Mouse (Mus musculus): ENCODE measurements at regions not wholly inside any gene's neighbourhood (a gene's known extent, or its start where the extent isn't known, plus 50 kb on each side); places are given as distances from the start of the nearest gene placed in this dataset.
"Not testable (repeated sequence)": the region's sequence is repeated elsewhere in the genome, so short reads cannot be mapped to it uniquely, and the experiment has no call there.

- H3K9me3 ChIP-seq (ENCODE audit: control insufficient read depth, low read length) = no peaks in the 10 kb centered on the region
- 3% methylated on average over 11 of the region's 11 CpGs for WGBS
- peaks cover 19% of the 10 kb centered on the region for H3K4me1 ChIP-seq (ENCODE audit: control insufficient read depth, insufficient read depth, low read length)
- peak overlapping the region; percentile 72 for H3K27ac ChIP-seq (replicated peaks; ENCODE audit: low read depth, low read length)
- no peaks in the 10 kb centered on the region for H3K36me3 ChIP-seq (ENCODE audit: control insufficient read depth, insufficient read depth, low read length)
- ATAC-seq (ENCODE audit: low FRiP score, low TSS enrichment) = peak; percentile 84
- H3K27me3 ChIP-seq (ENCODE audit: control insufficient read depth, insufficient read depth, low read length) = no peaks in the 10 kb centered on the region; the same call in 1 of the 2 replicates
- peak overlapping the region; percentile 24; the same call in 1 of the 2 replicates for H3K9ac ChIP-seq (replicated peaks; ENCODE audit: low read length)
- peak; percentile 77 for DNase-seq
- peak overlapping the region; percentile 12; the same call in 1 of the 2 replicates for H3K4me3 ChIP-seq (replicated peaks; ENCODE audit: low read depth, low read length)
- peak overlapping the region; percentile 50 for H3K4me2 ChIP-seq (ENCODE audit: low read length)
These were observed 147.6 kb downstream of the Brms1l start for GRCm38 (mm10) chr12:55983565-55984351.

DNA sequence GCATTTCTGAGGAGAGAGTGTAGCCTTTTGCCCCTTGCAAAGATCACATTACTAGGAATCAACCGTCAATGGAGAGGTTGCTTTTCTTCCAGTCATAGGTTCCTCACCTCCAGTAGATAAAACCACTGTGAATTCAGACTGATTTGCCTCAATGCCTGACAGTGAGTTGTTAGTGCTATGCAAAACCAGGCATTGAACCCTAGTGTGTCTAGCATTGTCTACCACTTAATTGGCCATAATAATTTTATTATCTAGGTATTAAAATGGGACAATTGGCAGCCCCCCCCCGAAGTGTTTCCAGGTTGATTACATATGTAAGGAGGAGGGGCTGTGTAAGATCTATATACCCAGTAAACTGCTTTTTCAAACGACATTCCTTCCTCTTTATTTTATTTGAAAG lies 147.0 kb downstream of the Brms1l start:
- Histone ChIP-seq H3K27ac (replicated peaks; ENCODE audit: low read depth, low read length) (peak overlapping the region; percentile 72), H3K27me3 (ENCODE audit: control insufficient read depth, insufficient read depth, low read length) (no peaks in the 10 kb centered on the region; the same call in 1 of the 2 replicates), H3K4me1 (ENCODE audit: control insufficient read depth, insufficient read depth, low read length) (peaks cover 19% of the 10 kb centered on the region), H3K4me3 (replicated peaks; ENCODE audit: low read depth, low read length) (no peak overlapping the region; the same call in 1 of the 2 replicates), H3K9me3 (ENCODE audit: control insufficient read depth, low read length) (no peaks in the 10 kb centered on the region), H3K9ac (replicated peaks; ENCODE audit: low read length) (no peak overlapping the region; the same call in 1 of the 2 replicates), H3K36me3 (ENCODE audit: control insufficient read depth, insufficient read depth, low read length) (no peaks in the 10 kb centered on the region), H3K4me2 (ENCODE audit: low read length) (peak overlapping the region; percentile 50)
- WGBS = 13% methylated on average over 3 of the region's 3 CpGs
- no peak for DNase-seq
- 0 out of 2 replicates have a peak, but pooled peaks have one; percentile 39 for ATAC-seq (ENCODE audit: low FRiP score, low TSS enrichment)

- no peak for DNase-seq
- WGBS = 84% methylated on average over 3 of the region's 3 CpGs
- H3K9me3 ChIP-seq (ENCODE audit: control insufficient read depth, low read length) = no peaks in the 10 kb centered on the region
- no peak for ATAC-seq (ENCODE audit: low FRiP score, low TSS enrichment)
- no peaks in the 10 kb centered on the region for H3K4me1 ChIP-seq (ENCODE audit: control insufficient read depth, insufficient read depth, low read length)
- no peaks in the 10 kb centered on the region for H3K36me3 ChIP-seq (ENCODE audit: control insufficient read depth, insufficient read depth, low read length)
- H3K27ac ChIP-seq (replicated peaks; ENCODE audit: low read depth, low read length) = no peak overlapping the region
- H3K4me3 ChIP-seq (replicated peaks; ENCODE audit: low read depth, low read length) = no peak overlapping the region
- no peak overlapping the region for H3K9ac ChIP-seq (replicated peaks; ENCODE audit: low read length)
- H3K27me3 ChIP-seq (ENCODE audit: control insufficient read depth, insufficient read depth, low read length) = no peaks in the 10 kb centered on the region
- H3K4me2 ChIP-seq (ENCODE audit: low read length) = no peak overlapping the region
These were observed 138.1 kb downstream of the Brms1l start for GRCm38 (mm10) chr12:55974262-55974661.

DNA sequence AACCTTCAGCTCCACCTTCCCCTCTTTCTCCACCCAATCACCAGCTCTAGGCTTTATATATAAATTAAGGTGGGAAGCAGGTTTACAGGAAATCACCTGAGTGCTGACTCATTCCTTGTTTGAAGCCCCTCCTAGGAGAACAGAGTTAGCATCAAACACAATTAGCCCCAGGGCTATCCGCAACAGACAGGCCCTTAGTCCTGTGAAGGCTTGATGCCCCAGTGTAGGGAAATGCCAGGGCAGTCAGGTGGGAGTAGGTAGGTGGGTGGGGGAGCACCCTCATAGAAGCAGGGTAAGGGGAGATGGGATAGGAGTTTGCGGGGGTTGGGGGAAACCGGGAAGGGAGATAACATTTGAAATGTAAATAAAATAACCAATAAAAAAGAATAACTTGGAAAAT lies 123.2 kb downstream of the Brms1l start:
- H3K36me3 ChIP-seq (ENCODE audit: control insufficient read depth, insufficient read depth, low read length); H3K27me3 ChIP-seq (ENCODE audit: control insufficient read depth, insufficient read depth, low read length); H3K9ac ChIP-seq (replicated peaks; ENCODE audit: low read length); H3K27ac ChIP-seq (replicated peaks; ENCODE audit: low read depth, low read length); H3K4me1 ChIP-seq (ENCODE audit: control insufficient read depth, insufficient read depth, low read length); H3K4me2 ChIP-seq (ENCODE audit: low read length); H3K9me3 ChIP-seq (ENCODE audit: control insufficient read depth, low read length); DNase-seq; H3K4me3 ChIP-seq (replicated peaks; ENCODE audit: low read depth, low read length); ATAC-seq (ENCODE audit: low FRiP score, low TSS enrichment): not testable (repeated sequence)
- 95% methylated on average over 3 of the region's 3 CpGs for WGBS

GRCm38 (mm10) chr12:55940566-55940965 lies 104.4 kb downstream of the Brms1l start:
- no peak for ATAC-seq (ENCODE audit: low FRiP score, low TSS enrichment)
- no peak overlapping the region for H3K9ac ChIP-seq (replicated peaks; ENCODE audit: low read length)
- H3K4me2 ChIP-seq (ENCODE audit: low read length) = no peak overlapping the region
- peak overlapping the region; percentile 67 for H3K27ac ChIP-seq (replicated peaks; ENCODE audit: low read depth, low read length)
- H3K27me3 ChIP-seq (ENCODE audit: control insufficient read depth, insufficient read depth, low read length) = no peaks in the 10 kb centered on the region
- H3K4me1 ChIP-seq (ENCODE audit: control insufficient read depth, insufficient read depth, low read length) = peaks cover 15% of the 10 kb centered on the region; the same call in 1 of the 2 replicates
- H3K36me3 ChIP-seq (ENCODE audit: control insufficient read depth, insufficient read depth, low read length) = no peaks in the 10 kb centered on the region
- WGBS = 94% methylated on average over 6 of the region's 6 CpGs
- DNase-seq = no peak
- no peaks in the 10 kb centered on the region for H3K9me3 ChIP-seq (ENCODE audit: control insufficient read depth, low read length)
- H3K4me3 ChIP-seq (replicated peaks; ENCODE audit: low read depth, low read length) = no peak overlapping the region

GRCm38 (mm10) chr12:55939281-55940142 lies 103.4 kb downstream of the Brms1l start:
- peaks cover 3% of the 10 kb centered on the region; the same call in 1 of the 2 replicates for H3K27me3 ChIP-seq (ENCODE audit: control insufficient read depth, insufficient read depth, low read length)
- H3K4me3 ChIP-seq (replicated peaks; ENCODE audit: low read depth, low read length) = no peak overlapping the region
- peak overlapping the region; percentile 84 for H3K27ac ChIP-seq (replicated peaks; ENCODE audit: low read depth, low read length)
- peaks cover 15% of the 10 kb centered on the region; the same call in 1 of the 2 replicates for H3K4me1 ChIP-seq (ENCODE audit: control insufficient read depth, insufficient read depth, low read length)
- H3K9me3 ChIP-seq (ENCODE audit: control insufficient read depth, low read length) = no peaks in the 10 kb centered on the region
- DNase-seq (peak; percentile 94), ATAC-seq (ENCODE audit: low FRiP score, low TSS enrichment) (peak; percentile 93)
- H3K36me3 ChIP-seq (ENCODE audit: control insufficient read depth, insufficient read depth, low read length) = no peaks in the 10 kb centered on the region
- WGBS = 26% methylated on average over 10 of the region's 10 CpGs
- peak overlapping the region; percentile 11 for H3K4me2 ChIP-seq (ENCODE audit: low read length)
- H3K9ac ChIP-seq (replicated peaks; ENCODE audit: low read length) = no peak overlapping the region

DNA sequence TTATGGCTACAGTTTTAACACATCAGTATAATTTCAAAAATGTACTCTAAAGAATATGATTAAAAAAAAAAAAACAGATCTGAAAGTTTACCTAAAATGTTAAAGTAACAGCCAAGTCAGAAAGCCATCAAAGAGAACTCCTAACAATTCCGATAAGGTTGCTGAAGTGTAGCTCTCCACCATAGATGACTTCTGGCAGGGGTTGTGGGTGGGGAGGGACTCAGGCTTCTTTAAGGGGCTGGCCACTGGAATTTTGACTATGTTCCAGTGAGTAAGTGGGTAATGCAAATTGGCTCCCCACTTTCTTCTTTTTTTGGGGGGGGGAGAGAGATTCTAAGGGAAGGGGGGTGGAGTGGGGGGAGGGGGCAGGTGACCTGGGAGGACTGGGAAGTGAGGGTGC lies 98.0 kb downstream of the Brms1l start:
- WGBS = 30% methylated on average over 1 of the region's 1 CpGs

DNA sequence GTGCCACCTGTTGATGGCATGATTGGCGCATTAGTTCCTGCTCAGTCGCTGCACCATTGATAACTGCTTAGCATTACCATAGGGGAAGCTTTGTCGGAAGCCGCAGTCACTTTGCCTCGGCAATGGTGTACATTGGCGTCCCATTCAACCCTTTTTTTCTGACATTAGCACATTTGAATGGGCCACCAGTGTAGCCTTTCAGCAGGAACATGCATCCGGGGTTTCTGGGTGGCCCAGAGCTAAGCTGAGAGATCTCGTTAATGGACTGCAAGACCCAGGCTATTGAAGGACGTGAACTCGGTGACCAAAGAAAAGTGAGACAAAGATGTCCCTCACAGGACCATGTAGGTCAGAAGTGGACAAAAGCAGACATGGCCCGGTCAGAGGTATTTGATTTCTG lies 97.3 kb downstream of the Brms1l start:
- ATAC-seq (ENCODE audit: low FRiP score, low TSS enrichment) (no peak), DNase-seq (no peak)
- H3K9ac ChIP-seq (replicated peaks; ENCODE audit: low read length) = no peak overlapping the region
- WGBS = 7% methylated on average over 11 of the region's 11 CpGs
- peak overlapping the region; percentile 17; the same call in 1 of the 2 replicates for H3K4me2 ChIP-seq (ENCODE audit: low read length)
- H3K4me3 ChIP-seq (replicated peaks; ENCODE audit: low read depth, low read length) = no peak overlapping the region
- no peaks in the 10 kb centered on the region for H3K36me3 ChIP-seq (ENCODE audit: control insufficient read depth, insufficient read depth, low read length)
- peaks cover 5% of the 10 kb centered on the region; the same call in 1 of the 2 replicates for H3K4me1 ChIP-seq (ENCODE audit: control insufficient read depth, insufficient read depth, low read length)
- peaks cover 26% of the 10 kb centered on the region for H3K27me3 ChIP-seq (ENCODE audit: control insufficient read depth, insufficient read depth, low read length)
- H3K27ac ChIP-seq (replicated peaks; ENCODE audit: low read depth, low read length) = no peak overlapping the region
- H3K9me3 ChIP-seq (ENCODE audit: control insufficient read depth, low read length) = no peaks in the 10 kb centered on the region

More for the DNA sequence above, 98.0 kb downstream of the Brms1l start:
- H3K9ac ChIP-seq (replicated peaks; ENCODE audit: low read length) = no peak overlapping the region
- H3K27ac ChIP-seq (replicated peaks; ENCODE audit: low read depth, low read length) = no peak overlapping the region
- H3K4me2 ChIP-seq (ENCODE audit: low read length) = no peak overlapping the region
- DNase-seq (no peak), ATAC-seq (ENCODE audit: low FRiP score, low TSS enrichment) (no peak)
- no peaks in the 10 kb centered on the region for H3K9me3 ChIP-seq (ENCODE audit: control insufficient read depth, low read length)
- H3K36me3 ChIP-seq (ENCODE audit: control insufficient read depth, insufficient read depth, low read length) = no peaks in the 10 kb centered on the region
- peaks cover 10% of the 10 kb centered on the region; the same call in 1 of the 2 replicates for H3K4me1 ChIP-seq (ENCODE audit: control insufficient read depth, insufficient read depth, low read length)
- peaks cover 26% of the 10 kb centered on the region for H3K27me3 ChIP-seq (ENCODE audit: control insufficient read depth, insufficient read depth, low read length)
- no peak overlapping the region for H3K4me3 ChIP-seq (replicated peaks; ENCODE audit: low read depth, low read length)
